Mouse (Mus musculus) kidney, embryonic 16.5 days (tissue): ENCODE results near the gene Unc93a2. TPM values are rescaled to one million over a fixed set of nuclear protein-coding genes. Genes with fewer than 3 reads are reported as not detected.
"Not testable (repeated sequence)": the region's sequence is repeated elsewhere in the genome, so short reads cannot be mapped to it uniquely, and the experiment has no call there.

Source experiments
- ATAC-seq: fragments of 200-750 bp; cut with Nextera tagmentation; 2 replicates; pipeline ENCODE4 v1.8.0; 2017; ENCODE audit warnings: moderate TSS enrichment; ENCODE audit not compliant: low FRiP score, low TSS enrichment
- H3K27ac ChIP-seq: fragments of 300-500 bp; sonication (generic); 2 replicates; pipeline ENCODE4 v1.5.1; 2014; ENCODE audit warnings: low read length
- H3K27me3 ChIP-seq: fragments of 300-500 bp; sonication (generic); 2 replicates; pipeline ENCODE4 v1.6.1; 2014; ENCODE audit warnings: low read length, control low read depth, mixed read lengths; ENCODE audit not compliant: insufficient read depth
- H3K36me3 ChIP-seq: fragments of 300-500 bp; sonication (generic); 2 replicates; pipeline ENCODE4 v1.6.1; 2014; ENCODE audit warnings: low read length, control low read depth, mixed read lengths; ENCODE audit not compliant: insufficient read depth
- H3K4me1 ChIP-seq: fragments of 300-500 bp; sonication (generic); 2 replicates; pipeline ENCODE4 v1.6.1; 2014; ENCODE audit warnings: low read length, control low read depth, mixed read lengths; ENCODE audit not compliant: insufficient read depth
- H3K4me2 ChIP-seq: fragments of 300-500 bp; sonication (generic); replicated peaks from 2 replicates; pipeline ENCODE4 v1.6.1; 2014; ENCODE audit warnings: low read depth, low read length
- H3K4me3 ChIP-seq: fragments of 300-500 bp; sonication (generic); 2 replicates; pipeline ENCODE4 v1.5.1; 2014; ENCODE audit warnings: mild to moderate bottlenecking, low read length
- H3K9ac ChIP-seq: fragments of 300-500 bp; sonication (generic); replicated peaks from 2 replicates; pipeline ENCODE4 v1.6.1; 2014; ENCODE audit warnings: low read length
- H3K9me3 ChIP-seq: fragments of 300-500 bp; sonication (generic); 2 replicates; pipeline ENCODE4 v1.6.1; 2016; ENCODE audit warnings: low read length, control low read depth
- WGBS: fragments of 180-500 bp; shearing (Covaris S2); extraction: QIAGEN DNeasy Blood & Tissue Kit; methylation state at CpG from one replicate; pipeline ENCODE4 v1.1.7; 2014; 5-methylcytosine and 5-hydroxymethylcytosine counted together
- polyA plus RNA-seq: library from polyadenylated mRNA; unstranded; fragments of >200 nt; fragmentation: Nextera tagmentation; extraction: Ambion mirVana; gene quantifications from 2 replicates; pipeline ENCODE4 v1.2.1, GENCODE M21; 2015

Unc93a2 gene
- not detected in 2 replicates for polyA plus RNA-seq

DNA sequence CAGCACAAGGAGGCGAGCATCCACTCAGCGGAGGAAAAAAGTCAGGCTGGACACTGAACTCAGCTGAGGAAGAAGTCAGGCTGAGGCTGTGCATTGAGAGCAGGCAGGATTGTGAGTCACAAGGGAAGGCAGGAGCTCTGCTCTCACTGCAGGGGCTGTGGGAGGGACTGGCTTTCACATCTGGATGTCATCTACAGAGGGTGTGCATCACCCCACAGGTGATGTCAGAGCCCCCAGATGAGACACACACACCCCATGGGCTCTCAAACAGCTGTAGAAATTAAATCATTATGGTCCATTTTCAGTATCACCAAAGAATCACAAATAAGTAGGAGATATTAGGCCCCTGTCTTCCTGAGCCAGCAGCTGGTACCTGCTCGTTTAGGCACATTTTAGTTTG lies at the start of gene Unc93a2:
Gene Unc93a2, minus strand, starts transcription at position 101 of the 400 bp plus-strand sequence.
- not testable (repeated sequence) for H3K9me3 ChIP-seq, ATAC-seq
- 81% methylated on average over 3 of the region's 3 CpGs for WGBS

DNA sequence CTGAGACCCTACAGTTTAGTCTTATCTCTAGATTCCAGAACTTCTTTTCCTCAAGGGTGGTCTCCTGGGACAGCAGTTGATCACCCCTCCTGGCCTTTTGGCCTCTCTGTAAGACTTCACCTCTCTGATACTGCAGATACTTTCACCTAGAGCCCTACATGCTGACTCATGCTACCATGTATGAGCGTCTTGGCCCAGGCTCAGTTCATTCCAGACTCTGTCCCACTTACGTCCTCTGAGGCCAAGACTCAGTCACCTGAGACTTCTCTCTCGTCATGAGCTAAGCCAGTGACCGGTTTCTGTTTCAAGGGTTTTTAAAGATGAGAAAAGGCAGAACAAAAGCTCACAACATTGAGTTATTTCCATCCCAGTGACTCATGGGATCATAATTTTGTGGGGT lies 48.9 kb upstream of the Unc93a2 start:
- ATAC-seq, H3K4me3 ChIP-seq: not testable (repeated sequence)
- 74% methylated on average over 4 of the region's 4 CpGs for WGBS

More for the DNA sequence above, at the start of gene Unc93a2:
- not testable (repeated sequence) for H3K4me1 ChIP-seq, H3K27me3 ChIP-seq, H3K36me3 ChIP-seq, H3K27ac ChIP-seq, H3K4me3 ChIP-seq, H3K9ac ChIP-seq, H3K4me2 ChIP-seq

GRCm38 (mm10) chr17:7430210-7430631 lies 45.0 kb upstream of the Unc93a2 start:
- not testable (repeated sequence) for H3K9ac ChIP-seq, H3K27ac ChIP-seq
- WGBS, result 60% methylated on average over 4 of the region's 4 CpGs

More for the DNA sequence above, 48.9 kb upstream of the Unc93a2 start:
- not testable (repeated sequence) for H3K9ac ChIP-seq, H3K27ac ChIP-seq, H3K27me3 ChIP-seq, H3K4me2 ChIP-seq, H3K36me3 ChIP-seq, H3K4me1 ChIP-seq, H3K9me3 ChIP-seq

GRCm38 (mm10) chr17:7420191-7420973 lies 35.1 kb upstream of the Unc93a2 start:
- H3K27me3 ChIP-seq, H3K9ac ChIP-seq, H3K27ac ChIP-seq, H3K9me3 ChIP-seq, H3K4me1 ChIP-seq, H3K4me2 ChIP-seq, H3K36me3 ChIP-seq, H3K4me3 ChIP-seq: not testable (repeated sequence)
- WGBS, result 5% methylated on average over 2 of the region's 3 CpGs
- ATAC-seq, result peak; percentile 85

More at GRCm38 (mm10) chr17:7430210-7430631, 45.0 kb upstream of the Unc93a2 start:
- H3K36me3 ChIP-seq, H3K4me3 ChIP-seq, H3K4me2 ChIP-seq, H3K4me1 ChIP-seq, H3K9me3 ChIP-seq, H3K27me3 ChIP-seq: not testable (repeated sequence)
- ATAC-seq, result peak; percentile 35; the same call in 1 of the 2 replicates

DNA sequence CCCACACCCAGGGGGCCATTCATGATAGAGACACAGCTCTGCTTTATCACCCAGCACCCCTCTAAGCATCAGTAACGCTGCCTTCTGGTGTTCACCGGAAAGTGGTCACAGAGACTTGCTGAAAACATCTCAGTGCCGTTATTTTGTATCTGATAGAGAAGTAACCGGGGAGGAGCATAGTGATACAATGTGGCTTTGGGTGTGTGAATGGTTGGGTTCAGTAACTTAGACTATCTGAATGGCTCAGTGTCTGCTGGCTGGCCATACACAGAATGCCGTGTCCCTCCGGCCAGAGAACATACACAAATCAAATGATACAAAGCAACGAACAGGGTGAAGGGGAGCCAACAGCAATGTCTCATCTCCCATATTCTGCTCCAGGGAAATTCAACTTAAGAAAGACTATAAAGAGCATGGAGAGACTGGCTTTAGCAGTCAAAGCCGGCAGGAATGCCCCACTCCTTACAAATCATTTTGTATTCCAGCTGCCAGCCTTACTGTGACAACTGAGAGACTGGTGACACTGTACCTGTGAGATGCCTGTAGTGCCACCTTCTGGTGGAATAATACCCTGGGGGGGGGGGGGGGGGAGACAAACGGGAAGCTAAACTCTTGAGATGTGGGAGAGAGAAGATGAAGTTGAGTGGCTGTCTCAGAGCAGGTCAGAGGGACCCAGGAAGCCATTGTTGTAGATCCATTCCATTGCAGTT lies 29.5 kb upstream of the Unc93a2 start:
- WGBS, result 87% methylated on average over 5 of the region's 9 CpGs
- not testable (repeated sequence) for H3K27me3 ChIP-seq, H3K9ac ChIP-seq, H3K4me3 ChIP-seq, ATAC-seq, H3K4me2 ChIP-seq, H3K36me3 ChIP-seq, H3K27ac ChIP-seq, H3K4me1 ChIP-seq, H3K9me3 ChIP-seq

- not testable (repeated sequence) for H3K27me3 ChIP-seq, H3K9me3 ChIP-seq, ATAC-seq, H3K4me1 ChIP-seq, H3K9ac ChIP-seq, H3K36me3 ChIP-seq, H3K27ac ChIP-seq, H3K4me3 ChIP-seq, H3K4me2 ChIP-seq
- WGBS, result 65% methylated on average over 8 of the region's 8 CpGs
These were observed 28.1 kb upstream of the Unc93a2 start for GRCm38 (mm10) chr17:7413336-7413735.

GRCm38 (mm10) chr17:7399770-7400169 lies 14.5 kb upstream of the Unc93a2 start:
- ATAC-seq, result peak; percentile 54; the same call in 1 of the 2 replicates
- 54% methylated on average over 6 of the region's 6 CpGs for WGBS
- not testable (repeated sequence) for H3K4me1 ChIP-seq, H3K36me3 ChIP-seq, H3K9me3 ChIP-seq, H3K4me3 ChIP-seq, H3K27ac ChIP-seq, H3K9ac ChIP-seq, H3K27me3 ChIP-seq, H3K4me2 ChIP-seq

DNA sequence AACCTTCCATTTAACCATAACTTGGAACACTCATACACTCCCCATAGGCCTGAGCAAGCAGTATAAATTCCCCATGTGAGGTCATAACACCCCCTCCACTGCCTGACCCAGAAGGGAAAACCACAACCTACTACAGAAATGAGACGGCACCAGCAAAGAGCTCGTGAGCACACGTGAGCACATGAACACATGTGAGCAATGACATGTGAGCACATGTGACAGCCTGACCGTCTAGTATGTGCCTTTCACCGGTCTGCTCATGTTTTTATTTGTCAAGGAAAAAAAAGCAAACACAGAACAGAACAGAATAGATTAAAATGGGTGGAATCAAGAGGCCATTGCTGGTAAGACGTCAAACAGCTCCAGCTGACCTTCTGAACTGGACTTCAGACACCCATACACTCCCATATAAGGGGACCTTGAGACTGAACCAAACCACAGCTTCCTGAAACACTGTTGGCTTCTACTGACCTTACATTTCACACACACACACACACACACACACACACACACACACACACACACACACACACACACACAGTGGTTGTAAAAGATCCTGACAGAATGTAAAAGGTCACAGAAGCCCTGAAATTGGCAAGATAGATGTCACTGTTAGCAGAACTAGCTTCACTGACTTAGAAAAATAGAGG lies 13.1 kb upstream of the Unc93a2 start:
- H3K4me2 ChIP-seq, H3K9ac ChIP-seq, H3K36me3 ChIP-seq, H3K4me1 ChIP-seq, H3K4me3 ChIP-seq, ATAC-seq, H3K27me3 ChIP-seq, H3K9me3 ChIP-seq, H3K27ac ChIP-seq: not testable (repeated sequence)
- 77% methylated on average over 6 of the region's 6 CpGs for WGBS

GRCm38 (mm10) chr17:7397079-7397478 lies 11.8 kb upstream of the Unc93a2 start:
- 58% methylated on average over 9 of the region's 13 CpGs for WGBS
- H3K27me3 ChIP-seq, H3K36me3 ChIP-seq, H3K4me1 ChIP-seq, H3K9me3 ChIP-seq, ATAC-seq, H3K9ac ChIP-seq, H3K4me3 ChIP-seq, H3K4me2 ChIP-seq, H3K27ac ChIP-seq: not testable (repeated sequence)
